Mouse (Mus musculus) neural tube, embryonic 12.5 days (tissue): ENCODE results near the gene 6430571L13Rik. TPM values are rescaled to one million over a fixed set of nuclear protein-coding genes. Genes with fewer than 3 reads are reported as not detected.
"Not testable (repeated sequence)": the region's sequence is repeated elsewhere in the genome, so short reads cannot be mapped to it uniquely, and the experiment has no call there.

Source experiments
- ATAC-seq: fragments of 200-750 bp; cut with Nextera tagmentation; 2 replicates; pipeline ENCODE4 v1.8.0; 2017; ENCODE audit warnings: low read depth, mild to moderate bottlenecking, moderate TSS enrichment, moderate library complexity; ENCODE audit not compliant: low FRiP score
- H3K27ac ChIP-seq: fragments of 300-500 bp; sonication (generic); 2 replicates; pipeline ENCODE4 v1.5.1; 2016
- H3K27me3 ChIP-seq: fragments of 300-500 bp; sonication (generic); replicated peaks from 2 replicates; pipeline ENCODE4 v1.6.1; 2016; ENCODE audit warnings: mild to moderate bottlenecking
- H3K36me3 ChIP-seq: fragments of 300-500 bp; sonication (generic); 2 replicates; pipeline ENCODE4 v1.6.1; 2016; ENCODE audit warnings: mild to moderate bottlenecking
- H3K4me1 ChIP-seq: fragments of 300-500 bp; sonication (generic); 2 replicates; pipeline ENCODE4 v1.6.1; 2016
- H3K4me2 ChIP-seq: fragments of 300-500 bp; sonication (generic); replicated peaks from 2 replicates; pipeline ENCODE4 v1.6.1; 2016; ENCODE audit warnings: mild to moderate bottlenecking
- H3K4me3 ChIP-seq: fragments of 300-500 bp; sonication (generic); 2 replicates; pipeline ENCODE4 v1.5.1; 2016
- H3K9ac ChIP-seq: fragments of 300-500 bp; sonication (generic); 2 replicates; pipeline ENCODE4 v1.6.1; 2016; ENCODE audit warnings: mild to moderate bottlenecking
- H3K9me3 ChIP-seq: fragments of 300-500 bp; sonication (generic); 2 replicates; pipeline ENCODE4 v1.6.1; 2016; ENCODE audit warnings: mild to moderate bottlenecking
- WGBS: fragments of 180-500 bp; shearing (Covaris S2); methylation state at CpG from one replicate; pipeline ENCODE4 v1.1.7; 2016; 5-methylcytosine and 5-hydroxymethylcytosine counted together
- polyA plus RNA-seq: library from polyadenylated mRNA; unstranded; fragments of >200 nt; fragmentation: Nextera tagmentation; extraction: Ambion mirVana; gene quantifications from 2 replicates; pipeline ENCODE4 v1.2.1, GENCODE M21; 2016

Gene 6430571L13Rik
- polyA plus RNA-seq, 1 experiment from 2014 or later: 4.8 TPM

- H3K36me3 ChIP-seq: peaks cover 10% of the 10 kb centered on the region
- no peak overlapping the region for H3K9ac ChIP-seq
- 94% methylated on average over 30 of the region's 30 CpGs for WGBS
- no peak overlapping the region for H3K4me2 ChIP-seq
- peaks cover 5% of the 10 kb centered on the region; the same call in 1 of the 2 replicates for H3K27me3 ChIP-seq
- H3K9me3 ChIP-seq: no peaks in the 10 kb centered on the region
- no peak overlapping the region for H3K27ac ChIP-seq
- no peak overlapping the region for H3K4me3 ChIP-seq
- ATAC-seq: no peak
- peaks cover 17% of the 10 kb centered on the region for H3K4me1 ChIP-seq
These were observed 40.0 kb upstream of the 6430571L13Rik start for GRCm38 (mm10) chr9:107300224-107300973.

- Histone ChIP-seq H3K4me3 (no peak overlapping the region), H3K9ac (no peak overlapping the region), H3K36me3 (peaks cover 10% of the 10 kb centered on the region), H3K4me2 (no peak overlapping the region), H3K27me3 (no peaks in the 10 kb centered on the region), H3K4me1 (peaks cover 13% of the 10 kb centered on the region), H3K9me3 (no peaks in the 10 kb centered on the region), H3K27ac (no peak overlapping the region)
- WGBS: 81% methylated on average over 17 of the region's 17 CpGs
- no peak for ATAC-seq
These were observed 38.7 kb upstream of the 6430571L13Rik start for GRCm38 (mm10) chr9:107301554-107302331.

GRCm38 (mm10) chr9:107302592-107302991, 37.8 kb upstream of the 6430571L13Rik start:
- Histone ChIP-seq H3K9me3 (no peaks in the 10 kb centered on the region), H3K4me1 (peaks cover 5% of the 10 kb centered on the region), H3K9ac (no peak overlapping the region), H3K36me3 (peaks cover 10% of the 10 kb centered on the region), H3K27me3 (no peaks in the 10 kb centered on the region), H3K27ac (no peak overlapping the region), H3K4me2 (no peak overlapping the region), H3K4me3 (no peak overlapping the region)
- WGBS: 85% methylated on average over 7 of the region's 7 CpGs
- no peak for ATAC-seq

GRCm38 (mm10) chr9:107303121-107303820, 37.1 kb upstream of the 6430571L13Rik start:
- Histone ChIP-seq H3K4me1 (no peaks in the 10 kb centered on the region; the same call in 1 of the 2 replicates), H3K27me3 (no peaks in the 10 kb centered on the region), H3K36me3 (peaks cover 10% of the 10 kb centered on the region), H3K4me2 (no peak overlapping the region), H3K9ac (no peak overlapping the region), H3K27ac (no peak overlapping the region), H3K9me3 (no peaks in the 10 kb centered on the region), H3K4me3 (no peak overlapping the region)
- 84% methylated on average over 9 of the region's 9 CpGs for WGBS
- no peak for ATAC-seq

GRCm38 (mm10) chr9:107303900-107304299, 36.5 kb upstream of the 6430571L13Rik start:
- 84% methylated on average over 5 of the region's 5 CpGs for WGBS
- no peaks in the 10 kb centered on the region for H3K4me1 ChIP-seq
- H3K9me3 ChIP-seq: no peaks in the 10 kb centered on the region
- no peak overlapping the region for H3K9ac ChIP-seq
- no peak overlapping the region for H3K4me3 ChIP-seq
- ATAC-seq: no peak
- peaks cover 10% of the 10 kb centered on the region for H3K36me3 ChIP-seq
- H3K4me2 ChIP-seq: no peak overlapping the region
- no peak overlapping the region for H3K27ac ChIP-seq
- H3K27me3 ChIP-seq: no peaks in the 10 kb centered on the region

- peaks cover 10% of the 10 kb centered on the region for H3K36me3 ChIP-seq
- H3K4me2 ChIP-seq: no peak overlapping the region
- no peaks in the 10 kb centered on the region for H3K9me3 ChIP-seq
- H3K4me3 ChIP-seq: no peak overlapping the region
- no peak overlapping the region for H3K27ac ChIP-seq
- no peaks in the 10 kb centered on the region for H3K27me3 ChIP-seq
- no peak for ATAC-seq
- H3K9ac ChIP-seq: no peak overlapping the region
- H3K4me1 ChIP-seq: no peaks in the 10 kb centered on the region
- WGBS: 91% methylated on average over 3 of the region's 3 CpGs
These were observed 36.0 kb upstream of the 6430571L13Rik start for GRCm38 (mm10) chr9:107304383-107304782.

GRCm38 (mm10) chr9:107305012-107305411, 35.4 kb upstream of the 6430571L13Rik start:
- no peak for ATAC-seq
- Histone ChIP-seq H3K27me3 (no peaks in the 10 kb centered on the region), H3K4me3 (no peak overlapping the region), H3K4me2 (no peak overlapping the region), H3K36me3 (peaks cover 10% of the 10 kb centered on the region), H3K9ac (no peak overlapping the region), H3K27ac (no peak overlapping the region), H3K4me1 (no peaks in the 10 kb centered on the region), H3K9me3 (no peaks in the 10 kb centered on the region)
- 93% methylated on average over 4 of the region's 4 CpGs for WGBS

GRCm38 (mm10) chr9:107305601-107306542, 34.5 kb upstream of the 6430571L13Rik start:
- H3K27ac ChIP-seq: no peak overlapping the region

GRCm38 (mm10) chr9:107306673-107307072, 33.7 kb upstream of the 6430571L13Rik start:
- H3K27me3 ChIP-seq, H3K4me2 ChIP-seq, H3K4me3 ChIP-seq, H3K27ac ChIP-seq, ATAC-seq, H3K9ac ChIP-seq, H3K4me1 ChIP-seq, H3K36me3 ChIP-seq, H3K9me3 ChIP-seq: not testable (repeated sequence)
- 95% methylated on average over 1 of the region's 1 CpGs for WGBS

More at GRCm38 (mm10) chr9:107305601-107306542, 34.5 kb upstream of the 6430571L13Rik start:
- Histone ChIP-seq H3K4me1 (no peaks in the 10 kb centered on the region), H3K27me3 (no peaks in the 10 kb centered on the region), H3K4me3 (no peak overlapping the region), H3K9ac (no peak overlapping the region), H3K4me2 (no peak overlapping the region), H3K9me3 (no peaks in the 10 kb centered on the region), H3K36me3 (peaks cover 7% of the 10 kb centered on the region)
- WGBS: 72% methylated on average over 13 of the region's 13 CpGs
- no peak for ATAC-seq

- no peak overlapping the region for H3K9ac ChIP-seq
- no peak overlapping the region for H3K4me3 ChIP-seq
- H3K4me1 ChIP-seq: no peaks in the 10 kb centered on the region
- no peak overlapping the region for H3K4me2 ChIP-seq
- 90% methylated on average over 11 of the region's 11 CpGs for WGBS
- no peak for ATAC-seq
- no peak overlapping the region for H3K27ac ChIP-seq
- no peaks in the 10 kb centered on the region for H3K9me3 ChIP-seq
- H3K27me3 ChIP-seq: no peaks in the 10 kb centered on the region
- H3K36me3 ChIP-seq: no peaks in the 10 kb centered on the region
These were observed 33.1 kb upstream of the 6430571L13Rik start for GRCm38 (mm10) chr9:107307099-107307872.

GRCm38 (mm10) chr9:107307886-107308285, 32.5 kb upstream of the 6430571L13Rik start:
- WGBS: 74% methylated on average over 12 of the region's 12 CpGs
- Histone ChIP-seq H3K9me3 (no peaks in the 10 kb centered on the region), H3K36me3 (no peaks in the 10 kb centered on the region), H3K27me3 (no peaks in the 10 kb centered on the region), H3K4me1 (no peaks in the 10 kb centered on the region), H3K9ac (no peak overlapping the region), H3K4me2 (no peak overlapping the region), H3K27ac (no peak overlapping the region), H3K4me3 (no peak overlapping the region)
- ATAC-seq: no peak
